In genomic region chr5:73854025-73854773, GRCm38 (mm10) we compare ENCODE assay signal across 8 mouse cellular contexts.
DNase-seq lines count a peak whose midpoint lies in the region; ATAC-seq and TF ChIP-seq lines count a peak whose summit lies in the region.

No protein-coding gene starts in this region.

- intact Hi-C loops in heart, adult 2 months (cut with DNase I), result loop anchor here (1.0 to 10.0 kb wide), 7 partner anchors 92 to 1303 kb away; partner anchors contain the start of gene Usp46
- intact Hi-C loops in left cerebral cortex, postnatal 25 days (cut with DNase I), result loop anchor here (2.0 to 5.0 kb wide), 5 partner anchors 92 to 1303 kb away; no protein-coding TSS in a partner anchor

- H3K79me2 ChIP-seq in heart, adult 2 months (replicated peaks; ENCODE audit: control insufficient read depth, insufficient read depth, low read length), result no peaks in the 10 kb centered on the region

- H3K9me3 ChIP-seq in embryonic facial prominence, embryonic 12.5 days, result no peaks in the 10 kb centered on the region
- H3K9me3 ChIP-seq in midbrain, embryonic 12.5 days, result no peaks in the 10 kb centered on the region

- no peaks in the 10 kb centered on the region for H3K27me3 ChIP-seq in embryonic facial prominence, embryonic 12.5 days
- H3K27me3 ChIP-seq in heart, adult 2 months (ENCODE audit: control insufficient read depth, insufficient read depth, low read length), result no peaks in the 10 kb centered on the region
- 0 out of 2 replicates have a peak, but pooled peaks cover 5% of the 10 kb centered on the region for H3K27me3 ChIP-seq in midbrain, embryonic 12.5 days
- H3K27me3 ChIP-seq in splenic B cell, adult 2 months (ENCODE audit: control insufficient read depth, insufficient read depth, low read length, poor library complexity, severe bottlenecking), result no peaks in the 10 kb centered on the region

- 0 out of 2 replicates have a peak overlapping the region, but pooled peaks have one; percentile 21 for H3K4me2 ChIP-seq in embryonic facial prominence, embryonic 12.5 days (replicated peaks)
- H3K4me2 ChIP-seq in midbrain, embryonic 12.5 days (replicated peaks), result peak overlapping the region; percentile 20

- TF ChIP-seq CTCF in heart, adult 2 months (IDR thresholded peaks at IDR 0.05), result peak; percentile 87

- no peak for TF ChIP-seq POLR2A in heart, adult 2 months (IDR thresholded peaks at IDR 0.05; ENCODE audit: insufficient read depth, low read depth, low read length)

- H3K9ac ChIP-seq in embryonic facial prominence, embryonic 12.5 days, result 0 out of 2 replicates have a peak overlapping the region, but pooled peaks have one; percentile 10
- H3K9ac ChIP-seq in heart, adult 2 months (ENCODE audit: low read depth, low read length), result no peak overlapping the region
- no peak overlapping the region for H3K9ac ChIP-seq in midbrain, embryonic 12.5 days (replicated peaks)

- peak; percentile 88 for ATAC-seq in embryonic facial prominence, embryonic 12.5 days (ENCODE audit: insufficient number of reproducible peaks, insufficient read depth, low FRiP score, low TSS enrichment)
- ATAC-seq in midbrain, embryonic 12.5 days (ENCODE audit: low FRiP score, low read depth), result peak; percentile 88

- peak; percentile 90; the same call in 1 of the 2 replicates for TF ChIP-seq EP300 in heart, adult 2 months (IDR thresholded peaks at IDR 0.05; ENCODE audit: insufficient read depth, low read depth, low read length)

- H3K4me3 ChIP-seq in embryonic facial prominence, embryonic 12.5 days, result no peak overlapping the region
- no peak overlapping the region for H3K4me3 ChIP-seq in heart, adult 2 months
- H3K4me3 ChIP-seq in midbrain, embryonic 12.5 days, result no peak overlapping the region

- 34% methylated on average over 22 of the region's 22 CpGs for WGBS in embryonic facial prominence, embryonic 12.5 days
- 32% methylated on average over 22 of the region's 22 CpGs for WGBS in heart, adult 2 months
- WGBS in midbrain, embryonic 12.5 days, result 47% methylated on average over 22 of the region's 22 CpGs

- DNase-seq in 416B (ENCODE audit: low read depth), result peak; percentile 50
- DNase-seq in adrenal gland, postnatal 25 days, result peak; percentile 58
- DNase-seq in heart, adult 2 months, result peak; percentile 71 to 74
- peak; percentile 51 for DNase-seq in kidney, adult 11 months
- DNase-seq in left cerebral cortex, postnatal 25 days (ENCODE audit: low spot score in 2 of 2), result peak; percentile 85 to 93
- DNase-seq in splenic B cell, adult 2 months (ENCODE audit: low read depth, low spot score), result peak; percentile 31

- H3K36me3 ChIP-seq in embryonic facial prominence, embryonic 12.5 days, result no peaks in the 10 kb centered on the region
- H3K36me3 ChIP-seq in heart, adult 2 months (ENCODE audit: control insufficient read depth, insufficient read depth, low read length), result no peaks in the 10 kb centered on the region
- H3K36me3 ChIP-seq in midbrain, embryonic 12.5 days, result no peaks in the 10 kb centered on the region
- no peaks in the 10 kb centered on the region for H3K36me3 ChIP-seq in splenic B cell, adult 2 months (ENCODE audit: control insufficient read depth, insufficient read depth, low read length, poor library complexity, severe bottlenecking)

- peak overlapping the region; percentile 63 for H3K27ac ChIP-seq in embryonic facial prominence, embryonic 12.5 days
- 0 out of 2 replicates have a peak overlapping the region, but pooled peaks have one; percentile 24 for H3K27ac ChIP-seq in heart, adult 2 months
- H3K27ac ChIP-seq in midbrain, embryonic 12.5 days (replicated peaks), result no peak overlapping the region

- peaks cover 15% of the 10 kb centered on the region for H3K4me1 ChIP-seq in embryonic facial prominence, embryonic 12.5 days
- no peaks in the 10 kb centered on the region for H3K4me1 ChIP-seq in heart, adult 2 months (ENCODE audit: control insufficient read depth, insufficient read depth, low read length)
- peaks cover 6% of the 10 kb centered on the region; the same call in 1 of the 2 replicates for H3K4me1 ChIP-seq in midbrain, embryonic 12.5 days

Comparison
In these comparisons a context has a peak if more than half of its experiments do, and no peak if none do; other contexts are left out.
1. DNase-seq: peak in every context shown above with its lines; median percentile 89 in left cerebral cortex, postnatal 25 days; 72 in heart, adult 2 months; 58 in adrenal gland, postnatal 25 days; 51 in kidney, adult 11 months; 50 in 416B; 31 in splenic B cell, adult 2 months.